Mouse (Mus musculus): ENCODE measurements at regions not wholly inside any gene's neighbourhood (a gene's known extent, or its start where the extent isn't known, plus 50 kb on each side); places are given as distances from the start of the nearest gene placed in this dataset.

- no peak for TF ChIP-seq CTCF (IDR thresholded peaks at IDR 0.05; ENCODE audit: low read depth)
- TF ChIP-seq EP300 (optimal IDR thresholded peaks at IDR 0.05), result no peak
These were observed 80.0 kb upstream of the Ahr start for GRCm38 (mm10) chr12:35614885-35615284.

Measured in stomach, postnatal 0 days (tissue).